Mouse (Mus musculus) activated CD4-positive, CD25-positive, alpha-beta regulatory T cell, adult 4 months (primary cell): ENCODE measurements around the gene Zfp248. TPM values are rescaled to one million over a fixed set of nuclear protein-coding genes. Genes with fewer than 3 reads are reported as not detected.

Source experiments
- polyA plus RNA-seq, 2 experiments: library from polyadenylated mRNA; unstranded; fragments of 100-300 nt; shearing (Covaris generic); gene quantifications; one replicate each; pipeline ENCODE4 v1.2.1; 2017

Gene Zfp248
- polyA plus RNA-seq, 2 experiments from 2014 or later, result 4.8 to 5.6 TPM

Other genes starting within 250 kb of the Zfp248 start
- 10 to 100 TPM; 22.5 to 23.8 TPM for gene Bms1, start 36.1 kb downstream of the Zfp248 start, polyA plus RNA-seq
- gene Zfp9, start 23.8 kb upstream of the Zfp248 start, polyA plus RNA-seq, result not detected
- 1 to 10 TPM; 5.4 to 8.3 TPM for gene Ankrd26, start 106.7 kb upstream of the Zfp248 start, polyA plus RNA-seq